Mouse (Mus musculus) heart, embryonic 10.5 days (tissue): ENCODE results near the gene Ptrhd1. TPM values are rescaled to one million over a fixed set of nuclear protein-coding genes. Genes with fewer than 3 reads are reported as not detected.
"Not testable (repeated sequence)": the region's sequence is repeated elsewhere in the genome, so short reads cannot be mapped to it uniquely, and the experiment has no call there.

ENCODE experiments used
- DNase-seq: peaks from one replicate; pipeline ENCODE4 v3.0.0-alpha.2; 2017; ENCODE audit warnings: low spot score
- H3K27ac ChIP-seq: fragments of 300-500 bp; sonication (generic); 2 replicates; pipeline ENCODE4 v1.5.1; 2016; ENCODE audit warnings: mild to moderate bottlenecking
- H3K27me3 ChIP-seq: fragments of 300-500 bp; sonication (generic); 2 replicates; pipeline ENCODE4 v1.6.1; 2016; ENCODE audit warnings: mild to moderate bottlenecking; ENCODE audit not compliant: poor library complexity, insufficient read depth, severe bottlenecking
- H3K36me3 ChIP-seq: fragments of 300-500 bp; sonication (generic); 2 replicates; pipeline ENCODE4 v1.6.1; 2016; ENCODE audit warnings: mild to moderate bottlenecking, moderate library complexity
- H3K4me1 ChIP-seq: fragments of 300-500 bp; sonication (generic); 2 replicates; pipeline ENCODE4 v1.6.1; 2016; ENCODE audit warnings: mild to moderate bottlenecking
- H3K4me3 ChIP-seq: fragments of 300-500 bp; sonication (generic); 2 replicates; pipeline ENCODE4 v1.5.1; 2016; ENCODE audit warnings: mild to moderate bottlenecking, moderate library complexity
- H3K9me3 ChIP-seq: fragments of 300-500 bp; sonication (generic); 2 replicates; pipeline ENCODE4 v1.6.1; 2016; ENCODE audit warnings: mild to moderate bottlenecking, moderate library complexity
- WGBS: fragments of 180-500 bp; shearing (Covaris S2); methylation state at CpG from one replicate; pipeline ENCODE4 v1.1.7; 2016; 5-methylcytosine and 5-hydroxymethylcytosine counted together
- polyA plus RNA-seq: library from polyadenylated mRNA; unstranded; fragments of >200 nt; fragmentation: Nextera tagmentation; extraction: Ambion mirVana; gene quantifications from 2 replicates; pipeline ENCODE4 v1.2.1, GENCODE M21; 2016

Gene Ptrhd1
- polyA plus RNA-seq, 1 experiment from 2014 or later = 6.9 TPM

GRCm38 (mm10) chr12:4206106-4206505 is 27.7 kb upstream of the Ptrhd1 start:
- peaks cover 55% of the 10 kb centered on the region for H3K36me3 ChIP-seq
- 0 out of 2 replicates have a peak, but pooled peaks cover 3% of the 10 kb centered on the region for H3K4me1 ChIP-seq
- no peaks in the 10 kb centered on the region for H3K27me3 ChIP-seq
- no peaks in the 10 kb centered on the region for H3K9me3 ChIP-seq
- no peak for DNase-seq
- H3K4me3 ChIP-seq = no peak overlapping the region
- 94% methylated on average over 11 of the region's 11 CpGs for WGBS
- no peak overlapping the region for H3K27ac ChIP-seq

- H3K27me3 ChIP-seq = no peaks in the 10 kb centered on the region
- no peak overlapping the region for H3K27ac ChIP-seq
- peaks cover 69% of the 10 kb centered on the region for H3K36me3 ChIP-seq
- 82% methylated on average over 15 of the region's 15 CpGs for WGBS
- DNase-seq = no peak
- H3K9me3 ChIP-seq = no peaks in the 10 kb centered on the region
- no peak overlapping the region for H3K4me3 ChIP-seq
- no peaks in the 10 kb centered on the region for H3K4me1 ChIP-seq
Observed at GRCm38 (mm10) chr12:4208405-4209133, 25.3 kb upstream of the Ptrhd1 start.

GRCm38 (mm10) chr12:4209196-4209595 is 24.6 kb upstream of the Ptrhd1 start:
- H3K4me1 ChIP-seq = no peaks in the 10 kb centered on the region
- H3K36me3 ChIP-seq = peaks cover 70% of the 10 kb centered on the region
- H3K27ac ChIP-seq = no peak overlapping the region
- no peak overlapping the region for H3K4me3 ChIP-seq
- 91% methylated on average over 9 of the region's 9 CpGs for WGBS
- H3K27me3 ChIP-seq = no peaks in the 10 kb centered on the region
- DNase-seq = no peak
- H3K9me3 ChIP-seq = no peaks in the 10 kb centered on the region

GRCm38 (mm10) chr12:4211174-4211573 is 22.7 kb upstream of the Ptrhd1 start:
- Histone ChIP-seq H3K27me3 (no peaks in the 10 kb centered on the region), H3K4me1 (no peaks in the 10 kb centered on the region), H3K9me3 (no peaks in the 10 kb centered on the region), H3K4me3 (no peak overlapping the region), H3K36me3 (peaks cover 79% of the 10 kb centered on the region), H3K27ac (no peak overlapping the region)
- 92% methylated on average over 9 of the region's 9 CpGs for WGBS
- no peak for DNase-seq

DNA sequence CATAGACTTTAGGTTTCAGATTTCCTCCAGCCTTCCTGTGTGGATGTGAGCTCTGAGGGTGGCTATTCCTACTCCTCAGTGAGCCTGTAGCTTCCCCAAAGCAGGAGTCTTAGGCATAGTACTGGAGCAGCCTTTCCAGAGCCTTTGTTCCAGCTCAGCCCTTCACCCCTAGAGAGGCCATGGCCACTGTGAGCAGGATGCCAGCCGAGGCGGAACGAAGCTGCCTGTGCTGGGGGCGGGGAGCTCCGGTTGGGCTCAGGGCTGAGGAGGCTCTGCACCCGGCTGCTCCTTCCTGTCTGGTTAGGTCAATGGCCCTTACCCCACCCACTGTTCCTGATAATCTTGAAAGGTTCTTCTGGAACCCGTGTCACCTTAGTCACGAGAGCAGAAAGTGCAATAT is 20.9 kb upstream of the Ptrhd1 start:
- Histone ChIP-seq H3K27ac (0 out of 2 replicates have a peak overlapping the region, but pooled peaks have one; percentile 12), H3K4me1 (no peaks in the 10 kb centered on the region), H3K9me3 (no peaks in the 10 kb centered on the region), H3K27me3 (no peaks in the 10 kb centered on the region), H3K4me3 (no peak overlapping the region), H3K36me3 (peaks cover 80% of the 10 kb centered on the region)
- 76% methylated on average over 8 of the region's 8 CpGs for WGBS
- DNase-seq = no peak

DNA sequence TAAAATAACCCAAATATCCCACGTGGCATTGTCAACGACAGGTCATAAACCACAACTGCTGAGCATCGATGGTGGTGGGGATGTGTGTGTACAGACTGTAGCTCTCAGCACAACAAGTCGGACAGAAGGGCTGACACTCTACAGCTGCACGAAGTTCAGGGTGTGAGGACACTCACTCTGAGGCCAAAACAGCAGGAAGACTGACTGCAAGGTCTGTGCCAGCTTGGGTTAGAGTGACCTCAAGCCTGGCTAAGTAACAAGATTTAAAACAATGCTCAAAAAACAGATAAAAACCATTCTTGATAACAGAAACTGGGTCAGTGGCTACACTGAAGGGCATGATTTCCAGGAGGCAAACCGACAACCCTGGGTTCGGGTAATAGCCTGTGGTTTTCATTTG is 3.7 kb upstream of the Ptrhd1 start:
- peaks cover 48% of the 10 kb centered on the region for H3K36me3 ChIP-seq
- H3K4me1 ChIP-seq = peaks cover 8% of the 10 kb centered on the region; the same call in 1 of the 2 replicates
- no peaks in the 10 kb centered on the region for H3K9me3 ChIP-seq
- H3K27me3 ChIP-seq = no peaks in the 10 kb centered on the region
- H3K4me3 ChIP-seq = no peak overlapping the region
- WGBS = 92% methylated on average over 7 of the region's 7 CpGs
- no peak overlapping the region for H3K27ac ChIP-seq
- no peak for DNase-seq

GRCm38 (mm10) chr12:4232777-4233176 is 1.1 kb upstream of the Ptrhd1 start:
- 60% methylated on average over 4 of the region's 4 CpGs for WGBS
- no peak overlapping the region for H3K27ac ChIP-seq
- DNase-seq = no peak

GRCm38 (mm10) chr12:4237481-4237880 is 3.7 kb downstream of the Ptrhd1 start:
- no peak overlapping the region for H3K27ac ChIP-seq
- H3K27me3 ChIP-seq = no peaks in the 10 kb centered on the region
- DNase-seq = no peak
- peaks cover 17% of the 10 kb centered on the region for H3K4me1 ChIP-seq
- H3K4me3 ChIP-seq = no peak overlapping the region
- WGBS = 91% methylated on average over 15 of the region's 15 CpGs
- peaks cover 29% of the 10 kb centered on the region; the same call in 1 of the 2 replicates for H3K36me3 ChIP-seq
- no peaks in the 10 kb centered on the region for H3K9me3 ChIP-seq

More at GRCm38 (mm10) chr12:4232777-4233176, 1.1 kb upstream of the Ptrhd1 start:
- H3K4me3 ChIP-seq = peak overlapping the region; percentile 78
- peaks cover 8% of the 10 kb centered on the region; the same call in 1 of the 2 replicates for H3K4me1 ChIP-seq
- H3K9me3 ChIP-seq = no peaks in the 10 kb centered on the region
- peaks cover 37% of the 10 kb centered on the region for H3K36me3 ChIP-seq
- H3K27me3 ChIP-seq = no peaks in the 10 kb centered on the region

DNA sequence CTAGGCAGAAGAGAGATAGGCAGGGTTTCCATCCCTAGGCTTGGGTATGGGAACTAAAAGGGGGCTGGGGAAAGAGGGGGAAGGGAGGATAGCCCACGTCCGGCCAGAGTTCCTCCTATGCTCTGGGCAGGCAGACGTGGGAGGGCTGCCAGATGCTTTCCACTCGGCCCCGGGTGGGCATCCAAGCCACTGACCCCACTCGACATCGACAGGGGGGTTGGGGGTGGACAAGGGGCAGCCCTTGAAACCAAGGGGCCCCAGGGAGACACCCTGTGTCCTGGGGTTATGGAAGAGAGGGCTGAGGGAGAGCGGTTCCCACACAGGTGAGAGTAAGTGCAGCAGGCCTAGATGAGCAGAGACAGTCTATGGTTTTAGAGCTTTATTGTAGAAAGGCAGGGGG is 6.5 kb downstream of the Ptrhd1 start:
- 66% methylated on average over 8 of the region's 8 CpGs for WGBS
- H3K27me3 ChIP-seq, H3K9me3 ChIP-seq, H3K4me3 ChIP-seq, DNase-seq: not testable (repeated sequence)
- Histone ChIP-seq H3K36me3 (peaks cover 29% of the 10 kb centered on the region; the same call in 1 of the 2 replicates), H3K27ac (peak overlapping the region; percentile 83), H3K4me1 (peaks cover 16% of the 10 kb centered on the region)

DNA sequence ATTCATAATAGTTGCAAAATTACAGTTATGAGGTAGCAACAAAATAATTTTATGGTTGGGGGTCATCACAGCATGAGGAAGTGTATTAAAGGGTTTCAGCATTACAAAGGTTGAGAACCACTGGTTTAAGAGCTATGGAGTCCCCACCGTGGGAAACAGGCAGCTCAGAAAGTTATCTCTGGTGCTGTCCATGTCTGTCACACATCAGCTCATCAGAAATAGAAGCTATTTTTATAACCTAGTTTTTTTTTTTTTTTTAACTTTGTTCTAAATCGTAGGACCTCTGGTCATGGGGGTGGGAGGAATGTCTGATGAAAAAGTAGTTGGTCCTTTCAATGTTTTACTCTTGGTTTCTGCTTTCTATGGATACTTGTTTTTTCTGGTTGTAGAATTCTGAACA is 10.0 kb downstream of the Ptrhd1 start:
- Histone ChIP-seq H3K36me3 (0 out of 2 replicates have a peak, but pooled peaks cover 10% of the 10 kb centered on the region), H3K27me3 (no peaks in the 10 kb centered on the region), H3K27ac (no peak overlapping the region), H3K4me1 (peaks cover 16% of the 10 kb centered on the region), H3K9me3 (no peaks in the 10 kb centered on the region), H3K4me3 (no peak overlapping the region)
- WGBS = 33% methylated on average over 2 of the region's 2 CpGs
- DNase-seq = no peak

DNA sequence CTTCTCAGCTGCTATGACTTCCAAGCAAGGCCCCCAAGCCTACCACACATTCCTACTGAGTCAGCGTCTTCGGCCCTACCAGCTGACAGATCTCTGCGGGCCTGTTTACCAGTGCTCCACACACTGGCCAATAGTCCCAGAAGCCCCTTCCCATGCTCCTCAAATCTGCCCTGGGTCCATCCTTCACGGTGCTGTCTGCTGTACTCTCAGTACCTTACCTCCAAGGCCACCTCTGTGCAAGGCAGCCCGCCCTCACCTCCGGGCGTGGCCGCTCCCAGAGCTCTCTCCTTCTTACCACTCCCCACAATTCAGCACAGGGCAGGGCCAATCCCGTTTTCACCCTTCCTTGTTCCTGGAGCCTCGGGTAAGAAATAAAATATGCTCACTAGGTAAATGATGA is 11.9 kb downstream of the Ptrhd1 start:
- Histone ChIP-seq H3K27ac (no peak overlapping the region), H3K27me3 (no peaks in the 10 kb centered on the region), H3K9me3 (no peaks in the 10 kb centered on the region), H3K36me3 (0 out of 2 replicates have a peak, but pooled peaks cover 6% of the 10 kb centered on the region), H3K4me3 (no peak overlapping the region), H3K4me1 (peaks cover 9% of the 10 kb centered on the region)
- no peak for DNase-seq
- WGBS = 78% methylated on average over 10 of the region's 10 CpGs

DNA sequence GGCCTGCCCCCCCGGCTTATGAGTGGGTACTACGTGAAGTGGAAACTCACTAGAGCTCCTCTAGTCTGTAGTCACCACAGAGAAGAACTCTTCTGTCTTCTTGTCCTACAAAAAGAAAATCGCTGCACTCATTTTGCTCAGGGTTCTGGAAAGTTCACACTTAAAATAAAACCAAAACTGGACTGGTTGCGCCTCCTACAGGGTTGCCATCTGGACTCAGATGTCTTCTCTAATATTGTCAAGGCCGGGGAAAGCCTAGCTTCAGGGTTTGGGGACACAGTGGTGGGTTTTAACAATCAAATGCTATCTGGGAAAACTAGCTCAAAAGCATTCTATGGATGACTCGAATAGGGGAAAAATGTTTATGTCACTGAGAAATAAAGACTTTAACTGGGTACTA is 16.0 kb downstream of the Ptrhd1 start:
- H3K9me3 ChIP-seq = no peaks in the 10 kb centered on the region
- H3K36me3 ChIP-seq = peaks cover 14% of the 10 kb centered on the region; the same call in 1 of the 2 replicates
- DNase-seq = no peak
- H3K4me3 ChIP-seq = no peak overlapping the region
- peaks cover 4% of the 10 kb centered on the region; the same call in 1 of the 2 replicates for H3K4me1 ChIP-seq
- no peaks in the 10 kb centered on the region for H3K27me3 ChIP-seq
- H3K27ac ChIP-seq = no peak overlapping the region
- 87% methylated on average over 6 of the region's 6 CpGs for WGBS

DNA sequence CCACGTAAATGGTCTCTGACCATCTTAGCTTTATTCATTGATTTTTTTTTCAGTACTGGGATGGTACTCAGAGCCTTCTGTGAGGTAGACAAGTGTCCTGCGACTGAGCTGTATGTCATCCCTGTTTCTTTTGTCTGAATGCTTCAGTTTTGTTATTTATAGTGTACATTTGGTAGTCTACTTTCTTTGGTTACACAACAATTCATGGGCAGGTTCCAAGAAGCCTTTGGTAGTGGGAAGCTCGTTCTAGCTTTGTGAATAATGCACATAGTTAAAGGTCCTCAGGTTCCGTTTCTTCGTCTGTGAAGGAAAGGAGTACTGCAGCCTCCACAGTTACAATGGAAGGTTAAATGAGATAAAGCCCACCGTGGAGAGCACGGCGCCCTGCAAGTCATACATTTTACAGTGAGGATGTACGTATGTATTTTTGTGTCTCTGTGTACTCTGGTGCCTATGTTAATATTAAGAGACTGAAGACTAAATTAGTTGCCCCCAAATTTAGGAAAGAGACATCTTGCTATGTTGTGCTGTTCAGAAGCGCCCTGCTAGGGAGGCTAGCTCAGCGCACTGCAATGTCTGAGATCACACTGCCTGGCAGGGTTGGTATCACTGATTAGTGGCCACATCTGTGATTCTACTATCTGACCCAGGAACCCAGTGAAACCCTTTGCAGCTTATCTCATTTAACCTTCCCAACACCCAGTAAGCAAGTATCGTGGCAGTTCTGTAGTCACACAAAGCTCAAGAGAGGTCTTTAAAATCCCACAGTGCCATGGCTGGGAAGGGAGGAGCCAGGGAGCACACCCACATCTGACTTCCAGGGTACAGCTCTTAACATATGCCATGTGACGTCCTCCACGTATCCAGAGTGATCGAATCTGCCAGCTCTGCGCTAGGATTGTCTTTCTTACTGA is 19.2 kb downstream of the Ptrhd1 start:
- no peak for DNase-seq
- Histone ChIP-seq H3K4me1 (peaks cover 4% of the 10 kb centered on the region; the same call in 1 of the 2 replicates), H3K9me3 (no peaks in the 10 kb centered on the region), H3K27me3 (no peaks in the 10 kb centered on the region), H3K36me3 (peaks cover 13% of the 10 kb centered on the region; the same call in 1 of the 2 replicates), H3K4me3 (no peak overlapping the region), H3K27ac (no peak overlapping the region)
- 80% methylated on average over 16 of the region's 16 CpGs for WGBS
